Mouse (Mus musculus): ENCODE data around the gene Hnrnpdl. TPM values are rescaled to one million over a fixed set of nuclear protein-coding genes. Genes with fewer than 3 reads are reported as not detected.

Gene Hnrnpdl
- polyA plus RNA-seq (2012; rRNA removed): 456 and 469 TPM in 2 replicates

DNA sequence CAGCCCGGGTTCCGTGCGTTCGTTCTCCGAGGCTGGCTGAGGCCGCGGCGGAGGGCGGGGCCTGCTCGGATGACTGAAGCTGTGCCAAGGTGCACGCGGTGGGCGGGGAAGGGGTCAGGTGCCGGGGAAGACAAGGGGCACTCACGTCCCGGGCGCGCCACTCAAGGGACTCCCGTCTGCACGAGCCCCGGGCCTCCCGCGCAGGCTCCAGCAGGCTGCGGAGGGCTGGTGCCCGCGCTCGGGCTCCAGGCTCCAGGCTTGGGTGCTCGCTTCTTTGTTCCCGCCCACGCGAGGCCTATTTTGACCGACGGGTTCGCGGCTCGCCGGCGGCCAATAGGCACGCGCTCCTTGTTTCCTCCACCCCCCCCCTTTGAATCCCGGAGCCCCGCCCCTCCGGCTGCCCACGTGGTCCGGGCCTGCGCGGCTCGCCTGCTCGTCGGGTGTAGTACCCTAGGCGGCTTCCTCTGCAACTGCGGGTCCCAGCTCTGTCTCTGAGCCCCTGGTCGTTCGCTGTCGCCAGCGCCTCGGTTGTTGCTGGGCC, at the start of gene Hnrnpdl, which contains the start of gene Enoph1:
Hnrnpdl (minus strand) TSS at position 63 of the 541 bp plus-strand sequence.
Enoph1 (plus strand) TSS at position 384 of the 541 bp plus-strand sequence.

Other genes with a start within 250 kb of the Hnrnpdl start
- gene Vamp9, start 133.4 kb downstream of the Hnrnpdl start, polyA plus RNA-seq (2012; rRNA removed): 0.36 and 0.39 TPM in 2 replicates
- 220 and 229 TPM in 2 replicates for gene Hnrnpd, start 60.7 kb downstream of the Hnrnpdl start, polyA plus RNA-seq (2012; rRNA removed)
- gene 4930524J08Rik, start 60.6 kb downstream of the Hnrnpdl start, polyA plus RNA-seq (2012; rRNA removed): 3.0 and 3.2 TPM in 2 replicates
- 78.9 and 82.6 TPM in 2 replicates for gene Enoph1, start 321 bp upstream of the Hnrnpdl start, polyA plus RNA-seq (2012; rRNA removed)
- 38.2 and 39.4 TPM in 2 replicates for gene Tmem150c, start 120.1 kb upstream of the Hnrnpdl start, polyA plus RNA-seq (2012; rRNA removed)